Mouse (Mus musculus): ENCODE data around the gene Bsdc1.

Bsdc1 gene

GRCm38 (mm10) chr4:129476047-129476446 lies 14.7 kb downstream of the Bsdc1 start:
- no peak for DNase-seq (ENCODE audit: extremely low read depth, insufficient read length, low spot score)

DNA sequence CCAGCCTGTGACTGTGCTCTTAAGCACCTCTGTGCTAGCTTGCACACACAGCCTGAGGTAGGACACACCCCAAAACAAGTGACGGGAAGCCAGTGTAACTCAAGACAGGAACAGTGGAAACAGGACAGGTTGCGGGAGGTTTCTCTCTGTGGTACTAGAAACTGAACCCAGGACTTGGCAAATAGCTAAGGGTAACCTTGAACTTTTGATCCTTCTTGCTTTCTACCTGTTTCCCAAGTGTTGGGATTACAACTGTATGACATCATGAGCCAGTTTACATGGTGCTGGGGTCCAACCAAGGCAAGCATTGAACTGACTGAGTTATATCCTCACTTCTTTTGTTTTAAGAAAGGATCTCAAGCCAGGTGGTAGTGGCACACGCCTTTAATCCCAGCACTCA lies 18.5 kb downstream of the Bsdc1 start:
- DNase-seq (ENCODE audit: extremely low read depth, insufficient read length, low spot score): no peak

- no peak for DNase-seq (ENCODE audit: extremely low read depth, insufficient read length, low spot score)
Measured at GRCm38 (mm10) chr4:129481090-129481489, 19.7 kb downstream of the Bsdc1 start.

DNA sequence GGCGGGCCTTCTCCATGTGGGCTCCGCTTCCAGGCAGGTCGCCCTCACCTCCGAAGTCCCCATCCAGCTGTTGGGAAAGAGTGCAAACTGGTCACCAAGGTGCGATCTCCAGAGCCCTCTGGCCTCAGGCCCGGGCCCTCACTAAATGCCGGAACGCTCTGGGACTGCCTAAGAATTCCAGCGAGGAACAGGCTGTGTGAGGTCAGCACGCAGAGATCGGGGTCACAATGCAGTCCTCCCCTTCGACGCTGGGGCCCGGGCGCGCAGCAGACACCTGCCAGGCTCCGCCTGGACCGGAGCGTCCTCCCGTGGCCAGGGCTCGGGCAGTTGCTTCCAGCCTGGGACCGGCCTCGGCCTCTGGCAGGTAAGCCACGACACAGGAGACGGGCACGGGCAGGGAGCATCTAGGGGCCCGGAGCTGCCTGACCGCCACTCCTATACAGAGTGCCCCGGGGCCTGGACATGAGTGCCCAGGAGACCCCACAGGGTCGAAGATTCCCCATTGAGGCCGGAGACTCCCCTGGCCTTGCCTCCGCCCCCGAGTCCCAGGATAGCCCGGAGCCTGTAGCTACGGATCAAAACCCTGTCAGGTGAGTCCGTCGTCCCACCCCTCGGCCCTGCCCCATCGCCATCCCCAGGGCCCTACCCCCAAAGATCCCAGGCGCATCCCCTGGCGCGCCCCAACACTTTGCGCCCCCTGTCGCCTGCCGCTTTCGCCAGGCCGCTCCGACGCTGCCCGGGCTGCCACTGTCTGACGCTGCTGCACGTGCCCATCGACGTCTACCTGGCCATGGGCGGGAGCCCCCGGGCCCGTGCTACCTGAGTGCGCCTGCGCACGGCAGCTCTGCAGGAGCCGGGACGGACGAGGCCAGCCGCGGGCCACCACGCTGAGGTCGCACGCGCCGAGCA lies 29.8 kb downstream of the Bsdc1 start, which contains the start of the genes Tssk3 and Fam229a:
Gene Tssk3 (minus strand): TSS at position 51 of the 909 bp plus-strand sequence.
Gene Fam229a (plus strand): TSS at position 219 of the 909 bp plus-strand sequence.
- DNase-seq (ENCODE audit: extremely low read depth, insufficient read length, low spot score): no peak

- no peak for DNase-seq (ENCODE audit: extremely low read depth, insufficient read length, low spot score)
Measured at GRCm38 (mm10) chr4:129494681-129495080, 33.3 kb downstream of the Bsdc1 start.

DNA sequence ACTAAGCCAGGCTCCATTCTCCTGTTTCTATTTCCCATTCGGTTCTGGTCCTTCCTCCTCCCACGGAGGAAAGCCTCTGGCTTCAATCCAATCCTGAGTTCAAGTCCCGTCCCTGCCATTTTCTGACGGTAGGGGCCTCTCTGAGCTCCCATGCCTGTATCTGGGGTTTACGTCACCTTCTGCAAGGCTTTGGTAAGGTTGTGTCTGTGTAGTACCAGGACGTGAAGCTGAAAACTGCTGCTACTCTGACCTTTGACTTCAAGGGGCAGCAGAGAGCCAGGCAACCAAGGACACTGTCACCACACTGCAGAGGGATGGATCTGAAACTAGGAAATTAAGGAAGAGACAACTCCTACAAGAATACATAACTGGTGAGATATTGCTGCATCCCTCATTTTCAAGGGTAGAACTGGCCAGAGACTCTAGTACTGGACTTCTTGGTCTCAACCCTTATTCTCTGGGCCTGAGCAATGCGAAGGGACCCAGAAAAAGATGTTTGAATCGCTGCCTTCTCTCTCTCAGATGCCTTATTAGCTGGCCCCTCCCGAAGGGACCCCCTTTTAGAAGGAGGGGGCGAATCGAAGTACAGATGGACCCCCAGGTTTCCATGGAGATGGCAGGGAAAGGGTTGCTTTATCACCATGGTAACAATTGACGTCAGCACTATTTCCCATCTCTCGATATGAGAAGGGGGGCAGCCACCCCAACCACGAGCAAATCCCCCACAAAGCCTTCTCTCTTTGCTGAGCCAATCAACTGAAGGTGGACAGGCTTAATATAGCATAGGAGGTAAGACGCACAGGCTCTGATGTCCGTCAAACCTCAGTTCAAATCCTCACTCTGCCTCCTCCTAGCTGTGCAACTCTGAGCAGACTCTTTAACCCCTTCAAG lies 34.5 kb downstream of the Bsdc1 start:
- no peak for DNase-seq (ENCODE audit: extremely low read depth, insufficient read length, low spot score)

- DNase-seq (ENCODE audit: extremely low read depth, insufficient read length, low spot score): no peak
Measured at GRCm38 (mm10) chr4:129496631-129497030, 35.2 kb downstream of the Bsdc1 start.

- no peak for DNase-seq (ENCODE audit: extremely low read depth, insufficient read length, low spot score)
Measured at GRCm38 (mm10) chr4:129498941-129499340, 37.6 kb downstream of the Bsdc1 start.

DNA sequence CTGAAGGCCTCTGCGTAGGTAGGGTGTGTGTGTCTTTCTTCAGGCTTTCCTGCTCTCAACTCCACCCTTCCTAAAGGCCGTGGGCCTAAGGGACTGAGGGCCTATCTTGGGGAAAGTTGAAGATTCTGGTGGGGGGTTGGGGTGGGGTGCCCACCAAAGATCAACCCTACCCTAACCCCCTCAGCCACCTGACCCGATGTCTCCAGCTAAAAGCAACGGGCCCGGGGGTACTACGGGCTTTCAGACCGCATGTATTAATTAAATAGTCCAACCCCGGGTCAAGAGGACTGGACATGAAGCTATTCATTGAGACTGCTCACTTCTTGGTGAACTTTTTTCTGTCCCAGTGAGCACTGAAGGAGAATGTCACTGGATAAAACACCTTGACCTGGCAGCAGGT lies 38.6 kb downstream of the Bsdc1 start:
- DNase-seq (ENCODE audit: extremely low read depth, insufficient read length, low spot score): no peak

- DNase-seq (ENCODE audit: extremely low read depth, insufficient read length, low spot score): no peak
Measured at GRCm38 (mm10) chr4:129500607-129501566, 39.5 kb downstream of the Bsdc1 start.

DNA sequence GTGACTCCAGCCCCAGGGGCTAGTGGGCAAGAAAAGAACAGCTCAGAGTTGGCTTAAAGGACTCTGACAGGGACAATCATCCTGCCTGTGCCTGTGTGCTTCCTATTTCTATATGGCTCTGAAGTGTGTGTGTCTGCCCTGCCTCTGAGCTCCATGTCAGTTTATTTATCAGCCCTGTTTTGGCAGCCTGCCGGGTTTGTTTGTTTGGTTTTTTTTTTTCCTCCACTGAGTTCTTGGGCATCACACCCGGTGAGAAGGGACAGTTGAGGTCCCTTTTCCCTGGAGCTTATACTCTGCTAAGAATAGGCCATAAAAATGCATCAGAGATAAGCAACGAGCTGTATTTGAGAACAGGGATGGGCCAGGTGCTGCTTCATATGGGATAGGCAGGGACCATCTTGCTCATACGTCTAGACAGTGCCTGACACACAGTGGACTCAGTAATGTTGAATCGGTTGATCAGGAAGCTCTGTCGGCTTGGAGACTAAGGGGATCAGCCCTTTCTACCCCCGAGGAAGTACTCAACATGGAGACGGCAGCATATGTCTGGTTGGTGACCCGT lies 41.0 kb downstream of the Bsdc1 start:
- no peak for DNase-seq (ENCODE audit: extremely low read depth, insufficient read length, low spot score)

DNA sequence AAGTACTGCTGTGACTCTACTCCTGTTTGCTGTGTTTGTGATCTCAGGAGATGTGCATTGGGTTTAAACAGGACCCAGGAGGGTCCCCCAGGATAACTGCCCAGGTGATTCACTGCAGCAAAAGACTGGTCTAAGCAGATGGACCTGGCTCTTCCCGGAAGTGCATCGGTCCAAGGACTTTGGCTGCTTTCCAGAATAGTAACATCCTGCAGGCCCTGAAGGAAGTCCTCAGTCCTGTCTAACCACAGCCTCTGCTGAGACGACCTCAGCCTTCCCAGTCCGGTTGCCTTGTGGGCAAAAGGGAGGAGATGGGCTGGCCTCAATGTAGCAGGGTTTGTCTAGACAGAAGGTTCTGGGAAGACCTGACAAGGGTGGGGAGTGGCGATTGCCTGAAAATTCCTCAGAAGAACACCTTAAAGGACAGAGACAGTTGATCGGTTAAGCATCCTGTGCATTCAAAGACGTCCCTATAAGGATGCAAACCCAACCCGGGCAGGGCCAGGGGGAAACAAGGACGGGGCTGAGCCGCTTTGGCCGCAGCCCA lies 41.6 kb downstream of the Bsdc1 start:
- DNase-seq (ENCODE audit: extremely low read depth, insufficient read length, low spot score): no peak

DNA sequence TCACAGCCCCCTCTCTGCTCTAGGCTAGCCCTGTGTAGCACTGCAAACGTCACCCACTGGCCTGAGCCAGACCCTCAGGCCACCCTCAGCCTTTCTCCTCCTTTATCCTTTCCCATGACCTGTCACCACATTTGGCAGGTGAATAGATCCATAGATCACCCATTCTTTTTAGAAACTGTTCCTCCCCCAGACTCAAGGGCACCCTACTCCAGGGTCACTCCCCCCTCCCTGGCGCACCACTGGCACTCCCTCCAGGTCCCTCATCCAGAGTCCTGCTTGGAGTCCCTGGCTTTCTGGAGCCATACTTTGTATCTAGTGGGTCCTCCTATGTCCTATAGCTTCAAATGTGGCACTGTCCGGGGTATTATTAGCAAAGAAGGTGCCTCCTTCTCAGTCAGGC lies 44.1 kb downstream of the Bsdc1 start:
- DNase-seq (ENCODE audit: extremely low read depth, insufficient read length, low spot score): no peak

- DNase-seq (ENCODE audit: extremely low read depth, insufficient read length, low spot score): no peak
Measured at GRCm38 (mm10) chr4:129507434-129508236, 46.3 kb downstream of the Bsdc1 start.

DNA sequence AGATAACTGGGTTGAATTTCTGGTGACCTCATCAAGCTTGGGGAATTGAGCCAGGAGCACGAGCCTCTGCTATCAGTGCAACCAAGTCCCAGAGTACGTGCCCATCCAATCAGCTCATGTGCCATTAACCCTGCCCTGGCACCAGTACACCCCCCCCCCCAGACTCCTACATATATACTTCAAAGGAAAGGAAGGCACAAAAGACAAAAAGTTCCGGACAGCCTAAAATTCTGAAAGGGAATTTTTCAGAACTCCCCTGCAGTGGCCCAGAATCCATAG lies 46.8 kb downstream of the Bsdc1 start:
- no peak for DNase-seq (ENCODE audit: extremely low read depth, insufficient read length, low spot score)

- no peak for DNase-seq (ENCODE audit: extremely low read depth, insufficient read length, low spot score)
Measured at GRCm38 (mm10) chr4:129508834-129509600, 47.6 kb downstream of the Bsdc1 start.

GRCm38 (mm10) chr4:129509650-129510049 lies 48.3 kb downstream of the Bsdc1 start:
- no peak for DNase-seq (ENCODE audit: extremely low read depth, insufficient read length, low spot score)

GRCm38 (mm10) chr4:129510723-129511412 lies 49.5 kb downstream of the Bsdc1 start:
- no peak for DNase-seq (ENCODE audit: extremely low read depth, insufficient read length, low spot score)

All from 3134 (cell line).